Mouse (Mus musculus): ENCODE measurements around the gene Ogdhl.

Gene Ogdhl

GRCm38 (mm10) chr14:32380099-32380480, 58.3 kb downstream of the Ogdhl start:
- peak; percentile 12 for DNase-seq (ENCODE audit: low spot score)

- DNase-seq (ENCODE audit: low spot score), result peak; percentile 39
These were observed 59.2 kb downstream of the Ogdhl start for GRCm38 (mm10) chr14:32381066-32381465.

- DNase-seq (ENCODE audit: low spot score), result no peak
These were observed 59.8 kb downstream of the Ogdhl start for GRCm38 (mm10) chr14:32381619-32382018.

- DNase-seq (ENCODE audit: low spot score), result peak; percentile 89
These were observed 66.4 kb downstream of the Ogdhl start, which contains the start of gene 1700024G13Rik for GRCm38 (mm10) chr14:32388196-32388595. TSS of gene 1700024G13Rik (minus strand) at chr14:32388391.
